ENCODE assay signal across 9 mouse cellular contexts in the genomic region with DNA sequence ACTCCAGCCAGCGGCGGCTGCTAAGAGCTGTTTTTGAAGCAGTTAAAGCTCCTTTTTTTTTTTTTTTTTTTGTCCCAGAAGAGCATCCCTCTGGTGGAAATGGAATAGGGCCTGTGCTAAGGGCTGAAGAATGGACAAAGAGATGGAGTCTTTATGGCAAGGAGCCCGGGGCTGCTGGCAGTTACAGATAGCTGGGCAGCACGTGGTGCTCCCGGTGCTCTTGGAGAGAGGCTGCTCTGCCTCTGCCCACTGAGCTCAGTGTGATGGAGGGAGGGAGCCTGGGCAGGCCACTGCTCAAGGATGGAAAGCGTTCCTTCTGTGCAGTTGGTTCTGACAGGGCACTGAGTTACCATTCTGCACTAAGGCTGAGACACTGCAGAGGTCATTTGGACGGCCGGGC. TPM values are rescaled to one million over a fixed set of nuclear protein-coding genes. Genes with fewer than 3 reads are reported as not detected.
DNase-seq lines count a peak whose midpoint lies in the region; ATAC-seq lines count a peak whose summit lies in the region.
"Had no signal": no experiment of that assay in that cellular context is flagged by ENCODE, and none has a peak within 500 bp of the region (broad histone marks: within the 10 kb centered on the region; RNA-seq: fewer than 3 reads in every experiment).

No protein-coding gene starts in this region.

- no peaks in the 10 kb centered on the region for H3K36me3 ChIP-seq in limb, embryonic 15.5 days
- H3K36me3 ChIP-seq: embryonic facial prominence, embryonic 12.5 days had no signal

- no peaks in the 10 kb centered on the region for H3K9me3 ChIP-seq in limb, embryonic 15.5 days
- H3K9me3 ChIP-seq: embryonic facial prominence, embryonic 12.5 days had no signal

- H3K27me3 ChIP-seq in limb, embryonic 15.5 days, result no peaks in the 10 kb centered on the region
- H3K27me3 ChIP-seq: embryonic facial prominence, embryonic 12.5 days had no signal

- no peak for DNase-seq in frontal cortex, postnatal 10 days (ENCODE audit: low spot score in 2 of 2)
- peak; percentile 64 to 80 for DNase-seq in cerebellum, postnatal 10 days
- DNase-seq in c-Kit-positive CD71-positive TER-119-positive erythroid progenitor cells, embryonic 14.5 days (ENCODE audit: low spot score), result no peak
- DNase-seq in right cerebral cortex, postnatal 36 days (ENCODE audit: low spot score in 2 of 2), result no peak
- no peak for DNase-seq in embryo, embryonic 11 days

- no peak overlapping the region for H3K4me2 ChIP-seq in limb, embryonic 15.5 days
- H3K4me2 ChIP-seq: embryonic facial prominence, embryonic 12.5 days had no signal

- 38% methylated on average over 8 of the region's 8 CpGs for WGBS in limb, embryonic 15.5 days

- H3K9ac ChIP-seq in limb, embryonic 15.5 days, result no peak overlapping the region
- H3K9ac ChIP-seq: embryonic facial prominence, embryonic 12.5 days had no signal

- peak; percentile 28; the same call in 1 of the 2 replicates for ATAC-seq in frontal cortex, adult (ENCODE audit: low TSS enrichment)
- peak; percentile 18 for ATAC-seq in CD4-positive, CD25-positive, alpha-beta regulatory T cell, adult 4 months
- no peak for ATAC-seq in limb, embryonic 15.5 days (ENCODE audit: insufficient number of reproducible peaks, low FRiP score, low TSS enrichment, low read depth)

- H3K27ac ChIP-seq in limb, embryonic 15.5 days, result peak overlapping the region; percentile 11
- H3K27ac ChIP-seq: embryonic facial prominence, embryonic 12.5 days had no signal

- no peak overlapping the region for H3K4me3 ChIP-seq in limb, embryonic 15.5 days
- H3K4me3 ChIP-seq: embryonic facial prominence, embryonic 12.5 days had no signal

- H3K4me1 ChIP-seq in limb, embryonic 15.5 days, result peaks cover 46% of the 10 kb centered on the region

RNA-seq across cellular contexts. Expression of gene Med13l, which starts 53.6 kb away (rescaled TPM):
- 10 to 100 TPM; 22.0 to 25.3 TPM for polyA plus RNA-seq in CD4-positive, CD25-positive, alpha-beta regulatory T cell, adult 4 months (2017; shearing (Covaris generic))
- polyA plus RNA-seq in limb, embryonic 15.5 days (2015; fragmentation: Nextera tagmentation; extraction: Ambion mirVana), result 14.3 and 16.5 TPM in 2 replicates

Comparison
In these comparisons a context has a peak if more than half of its experiments do, and no peak if none do; other contexts are left out.
1. DNase-seq: peak in cerebellum, postnatal 10 days (2 of 2); none in frontal cortex, postnatal 10 days (0 of 2), c-Kit-positive CD71-positive TER-119-positive erythroid progenitor cells, embryonic 14.5 days (single experiment), right cerebral cortex, postnatal 36 days (0 of 2) and embryo, embryonic 11 days (single experiment).